Mouse (Mus musculus) lung, postnatal 14 days (tissue): ENCODE data around the gene Mss51.

Source experiments
- DNase-seq: peaks from one replicate; pipeline ENCODE4 v3.0.0; 2021

The Mss51 gene

GRCm38 (mm10) chr14:20496603-20497002 lies at the start of gene Mss51:
Mss51 (minus strand) TSS chr14:20496901.
- DNase-seq = no peak

- DNase-seq = peak; percentile 81
These were observed 49.7 kb upstream of the Mss51 start, which contains the start of gene Ppp3cb for GRCm38 (mm10) chr14:20546415-20546814. Ppp3cb (minus strand) TSS chr14:20546573.

DNA sequence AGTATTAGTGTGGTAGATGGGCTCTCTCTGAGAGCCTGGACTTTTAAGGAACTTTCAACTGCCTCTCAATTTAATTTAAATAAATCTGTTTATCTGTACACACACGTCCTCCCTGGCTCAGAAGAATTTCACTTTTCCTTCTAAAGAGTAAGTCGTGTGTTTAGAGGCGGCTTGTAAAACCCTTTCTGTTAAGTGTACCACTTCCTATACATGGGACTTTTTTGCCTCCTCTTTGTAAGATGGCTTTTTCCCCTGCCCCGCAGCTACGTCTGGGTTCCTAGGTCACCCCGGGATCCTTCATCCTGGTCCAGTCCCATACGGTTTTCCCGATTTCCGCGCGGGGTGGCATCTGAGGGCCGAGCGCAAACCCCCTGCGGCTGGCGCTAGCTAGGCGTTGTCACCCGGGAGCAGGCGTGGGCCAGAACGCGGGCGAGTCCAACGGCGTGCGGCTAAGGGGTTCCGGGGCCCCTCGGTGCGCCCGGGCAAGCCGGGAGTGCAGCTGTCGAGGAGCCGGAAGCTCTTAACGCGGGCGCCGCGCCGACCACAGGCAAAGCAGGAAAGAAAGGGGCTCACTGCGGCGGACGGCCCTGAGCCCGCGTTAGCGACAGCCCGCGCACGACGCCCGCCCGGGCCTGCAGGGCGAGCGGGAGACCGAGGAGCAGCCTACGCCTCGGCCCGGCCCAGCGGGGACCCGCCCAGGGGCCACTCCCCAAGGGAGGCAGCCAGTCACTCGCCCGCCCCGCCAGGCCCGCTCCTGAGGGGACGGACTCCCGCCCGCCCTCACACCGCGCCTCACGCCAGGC lies 49.0 kb upstream of the Mss51 start:
- DNase-seq = peak; percentile 92

GRCm38 (mm10) chr14:20544467-20545411 lies 48.0 kb upstream of the Mss51 start:
- no peak for DNase-seq

GRCm38 (mm10) chr14:20529643-20530042 lies 32.9 kb upstream of the Mss51 start:
- DNase-seq = no peak

GRCm38 (mm10) chr14:20520179-20520578 lies 23.5 kb upstream of the Mss51 start:
- DNase-seq = no peak

DNA sequence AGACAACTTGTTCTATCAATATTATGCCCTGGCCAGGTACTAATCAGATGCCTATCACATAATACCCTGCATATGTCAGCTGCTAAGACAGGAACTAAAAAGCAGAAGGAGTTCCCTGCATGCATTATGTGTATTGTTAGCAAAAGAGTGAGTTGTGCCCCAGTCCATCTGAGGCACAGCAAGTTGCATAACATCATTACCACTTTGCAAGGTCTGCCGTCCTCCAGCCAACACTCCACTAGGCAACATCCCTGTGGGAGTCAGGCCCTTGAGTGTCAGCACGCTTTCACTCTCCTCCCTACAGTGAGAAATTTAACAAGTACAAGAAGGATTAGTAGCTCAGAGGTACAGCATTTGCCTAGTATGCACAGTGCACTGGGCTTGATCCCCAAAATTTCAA lies 11.7 kb upstream of the Mss51 start:
- no peak for DNase-seq

DNA sequence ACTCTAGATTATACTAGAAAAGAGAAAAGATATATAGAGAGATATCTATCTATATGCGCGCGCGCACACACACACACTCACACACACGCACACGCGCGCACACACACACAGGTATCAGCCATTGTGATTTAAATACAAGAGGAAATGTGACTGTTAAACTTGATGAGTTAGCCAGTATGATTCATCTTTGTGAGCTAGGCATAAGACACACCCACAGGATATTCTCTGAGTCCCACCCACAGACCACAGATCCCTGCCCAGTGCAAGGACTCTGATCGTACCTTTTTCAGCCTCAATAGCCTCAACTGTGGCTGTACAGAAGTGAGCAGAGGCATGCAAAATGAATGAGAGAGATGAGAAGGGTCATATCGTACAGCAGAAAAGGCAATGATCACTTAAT lies 6.3 kb upstream of the Mss51 start:
- no peak for DNase-seq

GRCm38 (mm10) chr14:20499982-20500381 lies 3.3 kb upstream of the Mss51 start:
- no peak for DNase-seq

GRCm38 (mm10) chr14:20486031-20486430 lies 10.7 kb downstream of the Mss51 start:
- DNase-seq = no peak

DNA sequence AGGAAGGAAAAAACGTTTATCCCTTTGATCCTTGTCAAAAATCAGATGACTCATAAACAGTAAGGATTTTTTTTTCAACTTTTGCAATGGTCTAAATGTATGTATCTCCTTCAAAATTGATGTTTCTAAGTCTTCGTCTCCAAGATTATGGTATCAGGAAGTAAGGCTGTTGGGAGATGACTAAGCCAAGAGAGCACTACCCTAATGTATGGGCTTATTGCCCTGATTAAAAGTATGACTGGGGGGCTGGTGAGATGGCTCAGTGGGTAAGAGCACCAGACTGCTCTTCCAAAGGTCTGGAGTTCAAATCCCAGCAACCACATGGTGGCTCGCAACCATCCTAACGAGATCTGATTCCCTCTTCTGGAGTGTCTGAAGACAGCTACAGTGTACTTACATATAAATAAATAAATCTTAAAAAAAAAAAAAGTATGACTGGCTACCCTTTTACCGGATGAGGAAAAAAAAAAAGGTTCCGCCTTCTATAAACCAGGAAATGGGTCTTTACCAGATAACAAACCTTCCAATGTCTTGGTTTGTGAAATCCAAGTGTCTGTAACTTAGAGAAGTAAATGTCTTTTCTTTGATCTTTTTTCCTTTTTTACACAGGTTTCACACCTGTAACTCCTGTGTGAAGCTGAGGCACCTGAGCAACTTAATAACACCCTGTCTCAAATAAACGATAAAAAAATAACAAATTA lies 14.5 kb downstream of the Mss51 start:
- DNase-seq = no peak

DNA sequence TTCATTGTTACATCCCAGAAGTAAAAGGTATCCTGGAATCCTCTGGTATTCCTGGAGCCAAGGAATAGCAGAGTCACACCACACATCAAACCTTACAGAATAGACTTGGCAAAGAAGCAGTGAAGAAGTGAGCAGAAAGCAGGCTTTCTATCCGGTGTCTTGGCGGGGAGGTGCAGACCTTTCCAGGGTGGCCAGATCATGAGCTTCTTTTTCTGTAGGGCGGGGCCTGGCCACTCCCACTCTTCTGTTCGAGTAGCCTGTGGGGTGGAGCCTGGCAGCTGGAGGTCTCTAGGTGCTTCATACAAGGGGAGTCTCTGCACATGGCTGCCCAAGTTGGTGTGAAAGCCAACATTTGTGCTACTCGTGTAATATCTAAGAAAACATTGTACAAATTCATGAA lies 15.5 kb downstream of the Mss51 start:
- DNase-seq = no peak

DNA sequence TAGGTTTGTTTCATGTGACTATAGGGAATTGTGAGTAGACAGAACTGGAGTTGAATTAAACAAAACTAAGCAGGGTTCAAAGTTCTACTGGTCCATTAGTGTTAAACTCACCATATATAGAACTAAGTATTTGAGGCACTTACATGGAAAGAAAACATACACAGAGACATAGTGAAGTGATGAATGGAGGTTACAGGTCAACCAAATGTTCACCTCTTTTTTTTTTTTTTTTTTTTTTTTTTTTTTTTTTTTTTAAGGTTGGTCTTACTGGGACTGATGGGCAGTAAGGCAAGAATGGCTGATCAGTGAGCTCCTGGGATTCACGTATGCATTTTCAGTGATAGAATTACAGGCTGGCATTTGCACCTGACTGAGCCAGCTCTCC lies 16.5 kb downstream of the Mss51 start:
- no peak for DNase-seq

DNA sequence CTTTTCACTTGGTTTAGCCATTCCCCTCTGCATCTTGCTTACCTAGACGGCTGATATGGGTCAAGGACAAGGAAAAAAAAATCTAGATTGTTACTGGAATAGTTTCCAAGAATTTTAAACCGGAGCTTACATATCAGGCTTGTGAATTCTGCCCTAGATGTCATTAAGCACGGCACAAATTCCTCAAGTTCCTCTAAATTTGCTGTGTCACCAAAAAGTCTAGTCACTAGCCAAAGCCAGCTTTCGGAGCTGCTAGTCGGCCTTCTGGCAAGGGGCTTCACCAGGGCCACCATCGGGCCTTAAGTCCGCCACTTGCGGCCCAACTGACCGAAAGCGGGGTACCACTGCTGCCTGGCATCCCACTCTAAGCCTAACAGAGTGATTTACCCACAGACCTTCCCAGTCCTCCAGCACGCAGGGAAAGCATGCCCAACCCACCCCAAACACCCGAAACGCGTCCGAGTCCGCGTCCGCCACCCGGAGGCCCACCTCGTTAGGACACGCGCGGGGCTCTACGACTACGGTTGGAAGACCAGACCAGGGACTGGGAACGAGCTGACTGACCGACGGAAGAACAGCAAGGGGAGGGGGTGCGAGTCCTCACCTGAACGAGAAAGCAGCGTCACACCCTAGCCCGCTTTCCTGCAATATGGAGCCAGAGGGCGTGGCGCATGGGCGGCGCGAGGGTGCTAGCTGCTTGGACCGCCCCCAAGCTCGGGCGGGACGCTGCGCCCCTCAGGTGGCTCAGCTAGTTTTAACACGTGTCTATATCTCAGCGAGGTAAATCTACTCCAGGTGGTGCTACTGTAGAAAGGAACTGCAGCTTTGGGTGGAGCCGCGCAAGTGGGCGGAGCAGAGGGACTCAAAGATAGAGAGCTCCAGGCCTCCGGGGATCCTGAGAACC lies 17.2 kb downstream of the Mss51 start, which contains the start of gene Anxa7:
TSS of gene Anxa7 (minus strand) at position 843 of the 904 bp plus-strand sequence.
- peak; percentile 82 for DNase-seq

- DNase-seq = peak; percentile 60
These were observed 17.9 kb downstream of the Mss51 start for GRCm38 (mm10) chr14:20478801-20479200.

GRCm38 (mm10) chr14:20478385-20478784 lies 18.3 kb downstream of the Mss51 start:
- no peak for DNase-seq

DNA sequence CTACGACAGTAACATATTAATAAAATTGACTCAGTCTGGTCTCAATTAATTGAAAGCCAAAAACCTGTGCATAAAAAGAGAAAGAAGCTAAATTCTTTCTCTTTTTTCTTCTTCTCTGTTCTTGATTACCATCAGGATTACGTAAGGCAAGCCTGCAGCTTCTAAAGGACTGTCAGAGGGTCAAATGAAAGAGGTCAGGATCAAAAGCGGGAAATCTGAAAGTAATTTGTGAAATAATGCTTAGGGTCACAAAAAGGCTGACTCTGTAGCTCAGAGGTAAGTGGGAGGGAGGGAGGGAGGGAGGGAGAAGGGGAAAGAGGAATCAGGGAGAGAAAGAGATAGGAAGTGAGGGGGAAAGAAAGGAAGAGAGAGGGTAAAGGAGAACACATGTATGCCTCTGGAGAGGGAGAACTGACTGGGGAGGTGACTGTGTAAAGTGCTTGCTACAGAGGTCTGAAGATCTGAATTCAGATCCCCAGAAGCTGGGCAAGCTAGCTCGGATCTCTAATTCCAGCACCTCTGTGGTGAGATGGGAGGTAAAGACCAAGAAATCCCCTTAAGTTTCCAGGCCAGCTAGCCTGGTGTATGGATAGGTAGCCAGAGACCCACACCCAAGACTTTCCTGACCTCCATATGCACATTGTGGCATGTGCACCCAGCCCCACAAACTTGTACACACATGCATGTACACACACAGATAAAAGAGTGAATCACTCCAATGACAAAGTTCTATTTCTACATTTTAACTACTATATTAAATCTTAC lies 19.3 kb downstream of the Mss51 start:
- no peak for DNase-seq

DNA sequence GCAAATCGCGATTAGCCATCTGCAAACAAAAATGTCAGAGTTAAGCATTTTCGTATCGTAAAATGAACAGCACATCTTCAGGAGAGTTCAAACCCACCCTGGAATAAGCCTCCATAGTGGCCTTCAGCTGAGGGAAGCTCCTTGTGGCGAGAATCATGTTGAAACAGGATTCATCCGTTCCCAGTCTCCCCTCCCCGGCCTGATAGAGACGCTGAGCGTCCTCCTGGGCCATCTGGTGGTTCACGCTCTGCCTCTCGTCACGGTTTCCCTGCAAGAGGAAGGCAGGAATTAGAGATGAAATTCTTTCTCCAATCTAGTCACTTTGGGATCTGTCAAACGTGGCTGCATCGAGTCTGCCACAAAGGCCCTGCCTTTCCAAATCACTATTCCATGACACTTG lies 36.5 kb downstream of the Mss51 start:
- DNase-seq = no peak

DNA sequence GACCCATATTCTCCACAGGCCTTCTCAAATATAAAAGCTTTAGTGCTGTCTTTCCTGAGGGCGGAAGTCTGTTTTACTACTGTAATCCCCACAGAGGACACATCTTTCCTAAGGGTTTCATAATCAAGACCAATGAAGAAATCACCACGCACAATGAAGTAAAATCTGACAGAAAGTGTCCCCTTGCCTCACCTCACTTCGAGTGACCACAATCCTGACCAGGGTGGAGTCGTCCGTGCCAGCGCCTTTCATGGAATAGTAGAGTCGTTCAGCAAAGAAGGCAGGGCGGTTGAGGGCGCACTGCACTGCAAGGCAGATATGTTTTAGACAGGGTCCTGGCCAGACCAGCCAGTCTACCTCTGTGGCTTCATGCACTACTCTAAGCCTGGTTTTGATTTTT lies 38.3 kb downstream of the Mss51 start:
- DNase-seq = no peak

DNA sequence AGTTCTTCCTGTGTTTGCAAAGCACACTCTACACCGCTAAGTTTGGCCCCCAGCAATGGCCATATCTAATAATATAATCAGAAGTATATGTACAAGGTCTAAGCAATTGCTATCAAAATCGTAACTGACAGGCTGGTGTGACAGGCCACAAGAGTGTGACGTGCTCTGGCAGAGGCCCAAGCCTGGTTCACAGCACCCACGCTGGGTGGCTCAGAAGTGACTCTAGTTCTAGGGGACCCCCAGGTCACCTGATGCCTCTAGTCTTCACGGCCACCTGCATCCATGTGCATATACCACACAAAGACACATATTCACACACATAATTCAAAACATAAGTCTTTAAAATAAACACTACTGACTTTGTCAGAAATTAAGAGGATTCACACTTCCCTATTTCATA lies 43.8 kb downstream of the Mss51 start:
- no peak for DNase-seq

DNA sequence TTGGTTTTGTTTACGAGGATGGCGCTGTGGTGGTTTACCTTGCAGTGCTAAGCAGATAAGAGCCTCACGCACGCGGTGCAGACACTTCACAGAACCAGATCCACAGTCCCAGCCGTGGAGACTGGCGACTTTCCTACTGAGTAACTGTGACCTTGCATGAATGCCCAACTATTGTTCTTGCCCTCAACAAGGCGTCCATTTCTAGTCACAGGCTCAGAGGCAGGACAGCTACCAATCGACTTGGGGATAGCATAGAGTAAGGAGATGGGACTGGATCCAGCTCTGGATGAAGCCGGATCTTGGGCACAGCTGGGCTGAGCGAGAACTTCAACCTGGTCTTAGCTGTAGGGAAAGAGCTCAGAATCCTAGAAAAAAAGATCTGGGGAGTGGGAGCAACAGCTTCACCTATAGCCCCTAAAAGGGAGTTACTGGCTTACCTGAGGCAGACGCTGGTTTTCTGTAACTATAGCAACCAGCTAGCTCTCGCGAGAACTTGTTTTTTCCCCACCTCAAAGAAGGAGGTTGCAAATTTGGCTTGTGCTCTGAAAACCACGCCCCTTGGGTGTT lies 44.9 kb downstream of the Mss51 start, which contains the start of gene Cfap70:
TSS of gene Cfap70 (minus strand) at position 462 of the 567 bp plus-strand sequence.
- DNase-seq = peak; percentile 74
